Mouse (Mus musculus) right cerebral cortex, adult 18-20 months (tissue): ENCODE results near the gene Pkd1.

Source experiments
- DNase-seq: peaks from one replicate; pipeline ENCODE4 v3.0.0; 2022; ENCODE audit warnings: mixed read lengths

Pkd1 gene

GRCm38 (mm10) chr17:24533099-24533992, 16.3 kb upstream of the Pkd1 start:
- peak; percentile 93 for DNase-seq

- no peak for DNase-seq
Measured at GRCm38 (mm10) chr17:24534160-24534718, 15.4 kb upstream of the Pkd1 start, which contains the start of gene Rab26. Gene Rab26 (minus strand): TSS chr17:24534210.

- DNase-seq, result peak; percentile 70
Measured at GRCm38 (mm10) chr17:24535300-24535699, 14.3 kb upstream of the Pkd1 start.

- DNase-seq, result no peak
Measured at GRCm38 (mm10) chr17:24537536-24537935, 12.1 kb upstream of the Pkd1 start.

GRCm38 (mm10) chr17:24538950-24539349, 10.7 kb upstream of the Pkd1 start:
- DNase-seq, result no peak

- DNase-seq, result no peak
Measured at GRCm38 (mm10) chr17:24540375-24540774, 9.3 kb upstream of the Pkd1 start.

- peak; percentile 48 for DNase-seq
Measured at GRCm38 (mm10) chr17:24544613-24545012, 5.0 kb upstream of the Pkd1 start.

- no peak for DNase-seq
Measured at GRCm38 (mm10) chr17:24545247-24545646, 4.4 kb upstream of the Pkd1 start.

- DNase-seq, result no peak
Measured at GRCm38 (mm10) chr17:24546234-24546633, 3.4 kb upstream of the Pkd1 start.

GRCm38 (mm10) chr17:24548435-24548834, 1.2 kb upstream of the Pkd1 start:
- no peak for DNase-seq

GRCm38 (mm10) chr17:24548921-24549617, 565 bp upstream of the Pkd1 start:
- peak; percentile 55 for DNase-seq

- DNase-seq, result peak; percentile 78
Measured at GRCm38 (mm10) chr17:24550416-24551049, 899 bp downstream of the Pkd1 start.

GRCm38 (mm10) chr17:24551050-24551444, 1.4 kb downstream of the Pkd1 start:
- DNase-seq, result no peak

GRCm38 (mm10) chr17:24557091-24557490, 7.5 kb downstream of the Pkd1 start:
- DNase-seq, result no peak

- DNase-seq, result peak; percentile 33
Measured at GRCm38 (mm10) chr17:24558600-24559099, 9.0 kb downstream of the Pkd1 start.

GRCm38 (mm10) chr17:24559146-24559545, 9.5 kb downstream of the Pkd1 start:
- DNase-seq, result no peak

GRCm38 (mm10) chr17:24560301-24561028, 10.8 kb downstream of the Pkd1 start:
- no peak for DNase-seq

- no peak for DNase-seq
Measured at GRCm38 (mm10) chr17:24561592-24561991, 12.0 kb downstream of the Pkd1 start.

- no peak for DNase-seq
Measured at GRCm38 (mm10) chr17:24563638-24564037, 14.0 kb downstream of the Pkd1 start.

- no peak for DNase-seq
Measured at GRCm38 (mm10) chr17:24564422-24564821, 14.8 kb downstream of the Pkd1 start.

- no peak for DNase-seq
Measured at GRCm38 (mm10) chr17:24565092-24565491, 15.5 kb downstream of the Pkd1 start.

GRCm38 (mm10) chr17:24565792-24566191, 16.2 kb downstream of the Pkd1 start:
- DNase-seq, result no peak
